Mouse (Mus musculus): Measurements from ENCODE around the gene Olfr309.
"Not testable (repeated sequence)": the region's sequence is repeated elsewhere in the genome, so short reads cannot be mapped to it uniquely, and the experiment has no call there.

Gene Olfr309

GRCm38 (mm10) chr7:86313608-86314007 lies at the start of gene Olfr309:
Gene Olfr309 (minus strand): TSS chr7:86313708.
- DNase-seq (ENCODE audit: low read depth) = no peak

- DNase-seq (ENCODE audit: low read depth) = not testable (repeated sequence)
Observed at GRCm38 (mm10) chr7:86346296-86346695, 32.8 kb upstream of the Olfr309 start.

GRCm38 (mm10) chr7:86344253-86344652 lies 30.7 kb upstream of the Olfr309 start:
- DNase-seq (ENCODE audit: low read depth) = no peak

GRCm38 (mm10) chr7:86342881-86343565 lies 29.5 kb upstream of the Olfr309 start:
- no peak for DNase-seq (ENCODE audit: low read depth)

GRCm38 (mm10) chr7:86337486-86337885 lies 24.0 kb upstream of the Olfr309 start, which contains the start of gene Olfr307:
Gene Olfr307 (minus strand): TSS chr7:86337586.
- DNase-seq (ENCODE audit: low read depth) = no peak

- DNase-seq (ENCODE audit: low read depth) = no peak
Observed at GRCm38 (mm10) chr7:86325530-86325929, 12.0 kb upstream of the Olfr309 start, which contains the start of gene Olfr308. Gene Olfr308 (minus strand): TSS chr7:86325630.

GRCm38 (mm10) chr7:86321323-86321722 lies 7.8 kb upstream of the Olfr309 start:
- DNase-seq (ENCODE audit: low read depth) = no peak

GRCm38 (mm10) chr7:86277072-86277471 lies 36.4 kb downstream of the Olfr309 start, which contains the start of gene Olfr310:
Gene Olfr310 (minus strand): TSS chr7:86277172.
- DNase-seq (ENCODE audit: low read depth) = no peak
